Mouse (Mus musculus): ENCODE data around the gene Galk2. TPM values are rescaled to one million over a fixed set of nuclear protein-coding genes. Genes with fewer than 3 reads are reported as not detected.

Gene Galk2
- polyA plus RNA-seq, 1 experiment from 2014 or later, result 31.4 TPM

DNA sequence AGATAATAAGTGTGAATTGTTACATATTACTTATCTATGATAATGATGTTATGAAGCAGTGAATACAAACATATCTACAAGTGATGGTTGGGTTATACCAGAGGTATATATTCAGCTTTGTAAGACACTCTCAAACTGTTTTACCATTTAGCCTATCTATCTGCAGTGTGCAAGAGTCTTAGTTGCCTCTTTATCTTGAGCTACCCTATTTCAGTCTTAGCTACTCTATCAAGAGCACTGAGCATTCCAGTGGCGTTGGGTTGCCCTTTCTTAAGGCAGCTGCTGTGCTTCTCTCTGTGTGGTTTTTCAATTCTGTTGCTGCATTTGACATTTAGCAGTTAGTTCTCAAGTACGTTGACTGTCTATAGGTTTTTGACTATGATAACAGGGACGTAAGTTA lies 4.9 kb downstream of the Galk2 start:
- no peak overlapping the region for H3K27ac ChIP-seq
- ATAC-seq (replicated peaks), result no peak
- no peaks in the 10 kb centered on the region for H3K9me3 ChIP-seq
- no peak overlapping the region for H3K9ac ChIP-seq
- no peaks in the 10 kb centered on the region for H3K36me3 ChIP-seq (replicated peaks)
- 88% methylated on average over 3 of the region's 3 CpGs for WGBS
- H3K27me3 ChIP-seq (replicated peaks), result no peaks in the 10 kb centered on the region
- H3K4me2 ChIP-seq, result no peak overlapping the region
- peaks cover 17% of the 10 kb centered on the region for H3K4me1 ChIP-seq
- H3K4me3 ChIP-seq, result no peak overlapping the region

DNA sequence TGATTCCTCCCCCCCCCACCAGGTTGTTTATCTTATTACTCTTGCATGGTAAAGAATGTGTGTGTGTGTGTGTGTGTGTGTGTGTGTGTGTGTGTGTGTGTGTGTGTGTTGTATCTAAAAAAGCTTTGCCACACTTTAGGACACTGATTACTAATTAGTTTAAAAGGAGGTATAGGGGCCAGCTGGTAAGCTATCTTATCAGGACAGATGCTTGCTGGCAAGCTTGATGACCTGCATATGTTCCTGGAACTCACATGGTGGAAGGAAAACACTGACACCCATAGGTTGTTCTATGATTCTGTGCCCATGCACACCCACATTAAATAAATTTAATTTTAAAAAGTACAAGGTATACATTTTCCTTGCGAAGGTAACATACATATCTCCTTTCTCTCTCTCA lies 5.6 kb downstream of the Galk2 start:
- Histone ChIP-seq H3K27ac (no peak overlapping the region), H3K36me3 (replicated peaks) (0 out of 2 replicates have a peak, but pooled peaks cover 3% of the 10 kb centered on the region), H3K9me3 (no peaks in the 10 kb centered on the region), H3K9ac (no peak overlapping the region), H3K4me1 (peaks cover 15% of the 10 kb centered on the region), H3K27me3 (replicated peaks) (no peaks in the 10 kb centered on the region), H3K4me3 (no peak overlapping the region), H3K4me2 (no peak overlapping the region)
- WGBS, result 89% methylated on average over 1 of the region's 1 CpGs
- no peak for ATAC-seq (replicated peaks)

DNA sequence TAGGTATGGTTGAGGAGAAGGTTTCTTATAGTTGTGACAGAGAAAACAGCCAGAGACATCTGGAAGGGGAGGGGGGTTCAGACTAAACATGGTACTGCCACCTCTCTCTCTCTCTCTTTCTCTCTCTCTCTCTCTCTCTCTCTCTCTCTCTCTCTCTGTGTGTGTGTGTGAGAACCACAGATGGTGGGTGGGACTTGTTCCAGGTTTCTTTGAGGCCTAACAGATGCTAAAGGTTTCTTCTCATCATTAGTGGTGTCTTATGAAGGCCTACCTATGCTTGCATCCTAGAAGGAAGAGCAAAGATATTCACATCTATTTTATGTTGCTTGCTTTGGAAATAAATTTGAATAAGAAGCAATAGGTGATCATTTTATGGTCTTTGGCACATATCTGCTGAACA lies 6.7 kb downstream of the Galk2 start:
- Histone ChIP-seq H3K9me3 (no peaks in the 10 kb centered on the region), H3K4me1 (peaks cover 12% of the 10 kb centered on the region), H3K4me3 (peak overlapping the region; percentile 54), H3K27ac (peak overlapping the region; percentile 62; the same call in 1 of the 2 replicates), H3K27me3 (replicated peaks) (no peaks in the 10 kb centered on the region), H3K9ac (no peak overlapping the region), H3K36me3 (replicated peaks) (0 out of 2 replicates have a peak, but pooled peaks cover 3% of the 10 kb centered on the region), H3K4me2 (peak overlapping the region; percentile 66)
- no peak for ATAC-seq (replicated peaks)

DNA sequence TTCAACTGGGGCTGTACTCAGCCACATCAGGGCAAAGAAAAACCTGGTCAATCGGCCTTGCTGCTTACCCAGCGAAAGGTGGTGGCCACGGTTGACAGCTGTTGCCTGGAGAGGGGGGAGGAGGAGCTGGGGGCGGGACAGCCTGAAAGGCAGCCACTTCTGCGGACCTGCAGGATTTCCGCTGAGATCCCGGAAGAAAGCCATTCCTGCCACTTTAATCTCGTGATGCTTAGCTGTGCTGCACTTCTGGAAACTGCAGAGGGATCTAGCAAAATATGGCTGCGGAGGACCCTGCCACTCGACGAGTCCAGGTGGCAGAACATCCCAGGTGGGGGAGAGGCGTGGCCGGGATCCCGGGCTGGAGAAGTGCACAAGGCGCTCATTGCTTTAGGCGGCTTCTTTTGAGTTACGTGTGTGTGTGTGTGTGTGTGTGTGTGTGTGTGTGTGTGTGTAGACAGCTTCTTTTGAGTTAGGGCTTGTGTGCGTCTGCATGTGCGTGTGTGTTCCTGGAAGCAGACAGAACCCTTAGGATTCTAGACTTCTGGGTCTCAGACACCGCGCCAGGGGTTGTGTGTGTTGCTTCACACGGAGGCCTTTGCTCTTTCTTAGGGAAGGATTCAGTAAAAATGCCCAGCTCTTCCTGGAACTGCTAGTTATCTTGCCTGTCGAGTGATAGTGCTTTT lies 7.3 kb downstream of the Galk2 start:
- peak; percentile 92 for ATAC-seq (replicated peaks)
- no peaks in the 10 kb centered on the region for H3K27me3 ChIP-seq (replicated peaks)
- 6% methylated on average over 23 of the region's 23 CpGs for WGBS
- peak overlapping the region; percentile 54 for H3K4me3 ChIP-seq
- peak overlapping the region; percentile 66 for H3K4me2 ChIP-seq
- H3K36me3 ChIP-seq (replicated peaks), result 0 out of 2 replicates have a peak, but pooled peaks cover 3% of the 10 kb centered on the region
- no peaks in the 10 kb centered on the region for H3K9me3 ChIP-seq
- H3K27ac ChIP-seq, result peak overlapping the region; percentile 62
- H3K4me1 ChIP-seq, result peaks cover 12% of the 10 kb centered on the region
- H3K9ac ChIP-seq, result peak overlapping the region; percentile 50

DNA sequence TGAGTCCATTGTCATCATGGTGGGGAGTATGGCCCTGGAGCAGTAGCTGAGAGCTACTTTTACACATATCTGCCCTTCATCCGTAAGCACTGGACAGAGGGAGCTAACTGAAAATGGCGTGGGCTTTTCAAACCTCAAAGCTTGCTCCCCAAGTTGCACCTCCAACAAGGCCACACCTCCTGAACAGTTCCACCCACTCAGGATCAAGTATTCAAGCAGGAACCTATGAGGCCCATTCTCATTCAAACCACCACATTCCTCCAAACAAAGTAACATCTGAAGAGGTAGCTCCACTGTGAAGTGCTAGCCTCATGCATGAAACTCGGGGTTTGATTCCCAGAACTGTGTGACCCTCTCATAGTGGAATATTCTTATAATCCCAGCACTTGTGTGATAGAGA lies 9.4 kb downstream of the Galk2 start:
- Histone ChIP-seq H3K4me3 (no peak overlapping the region), H3K27me3 (replicated peaks) (no peaks in the 10 kb centered on the region), H3K9me3 (no peaks in the 10 kb centered on the region), H3K27ac (no peak overlapping the region), H3K9ac (no peak overlapping the region), H3K4me2 (no peak overlapping the region), H3K4me1 (peaks cover 12% of the 10 kb centered on the region), H3K36me3 (replicated peaks) (0 out of 2 replicates have a peak, but pooled peaks cover 3% of the 10 kb centered on the region)
- 80% methylated on average over 3 of the region's 3 CpGs for WGBS
- no peak for ATAC-seq (replicated peaks)

DNA sequence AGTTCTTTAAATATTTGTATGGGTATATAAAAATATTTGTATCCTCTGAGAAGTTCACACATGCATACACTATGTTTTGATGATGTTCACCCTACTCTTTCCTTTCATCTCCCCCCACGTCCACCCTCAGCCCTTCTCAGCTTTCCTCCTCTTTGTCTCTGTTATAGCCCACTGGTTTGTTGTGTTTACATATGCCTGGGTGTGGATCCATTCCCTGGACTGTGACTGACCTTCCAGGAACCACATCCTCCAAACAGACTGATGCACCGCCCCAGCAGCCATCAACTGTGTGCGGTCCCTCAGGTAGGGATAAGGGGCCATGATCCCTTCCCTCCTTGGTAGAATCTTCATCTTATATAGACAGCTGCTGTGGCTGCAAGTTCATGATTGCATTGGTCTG lies 11.2 kb downstream of the Galk2 start:
- H3K27me3 ChIP-seq (replicated peaks), result no peaks in the 10 kb centered on the region
- 84% methylated on average over 3 of the region's 3 CpGs for WGBS
- H3K9me3 ChIP-seq, result no peaks in the 10 kb centered on the region
- peaks cover 12% of the 10 kb centered on the region for H3K4me1 ChIP-seq
- no peak for ATAC-seq (replicated peaks)
- H3K4me3 ChIP-seq, result no peak overlapping the region
- no peak overlapping the region for H3K27ac ChIP-seq
- 0 out of 2 replicates have a peak, but pooled peaks cover 3% of the 10 kb centered on the region for H3K36me3 ChIP-seq (replicated peaks)
- H3K9ac ChIP-seq, result no peak overlapping the region
- H3K4me2 ChIP-seq, result no peak overlapping the region

DNA sequence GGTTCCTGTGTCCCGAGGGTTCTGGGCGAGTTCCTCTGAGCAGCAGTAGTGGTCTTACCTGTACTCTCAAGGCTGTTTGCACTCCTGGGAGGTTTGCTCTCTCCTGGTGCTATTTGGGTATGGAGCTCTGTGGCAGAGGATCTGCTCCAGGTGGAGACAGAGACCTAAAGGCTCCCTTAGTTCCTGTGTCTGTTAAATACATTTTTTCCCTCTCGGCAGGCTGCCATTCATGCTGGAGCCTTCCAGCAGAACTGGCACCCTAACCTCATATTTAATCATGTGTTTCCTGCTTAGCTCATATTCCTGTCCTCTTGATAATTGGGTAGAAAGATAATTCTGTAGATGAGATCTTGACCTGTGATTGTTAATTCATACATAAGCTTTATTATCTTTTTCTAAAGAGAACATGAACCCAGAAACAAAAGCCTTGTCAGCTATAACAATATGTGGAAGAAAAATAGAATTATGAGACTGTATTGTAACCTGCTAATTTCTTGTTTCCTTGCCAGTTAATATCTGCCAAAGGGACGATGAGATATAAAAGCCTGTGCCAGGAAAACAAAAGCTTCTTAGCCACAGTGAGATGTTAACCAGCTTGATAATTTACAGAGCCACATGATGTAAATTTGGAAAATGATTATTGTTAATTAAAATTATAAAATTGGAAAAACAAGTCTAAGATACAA lies 27.1 kb downstream of the Galk2 start:
- Histone ChIP-seq H3K4me2 (no peak overlapping the region), H3K9me3 (no peaks in the 10 kb centered on the region), H3K36me3 (replicated peaks) (no peaks in the 10 kb centered on the region), H3K27me3 (replicated peaks) (no peaks in the 10 kb centered on the region), H3K4me1 (no peaks in the 10 kb centered on the region), H3K27ac (no peak overlapping the region), H3K9ac (no peak overlapping the region), H3K4me3 (no peak overlapping the region)
- WGBS, result 77% methylated on average over 4 of the region's 4 CpGs
- ATAC-seq (replicated peaks), result no peak

DNA sequence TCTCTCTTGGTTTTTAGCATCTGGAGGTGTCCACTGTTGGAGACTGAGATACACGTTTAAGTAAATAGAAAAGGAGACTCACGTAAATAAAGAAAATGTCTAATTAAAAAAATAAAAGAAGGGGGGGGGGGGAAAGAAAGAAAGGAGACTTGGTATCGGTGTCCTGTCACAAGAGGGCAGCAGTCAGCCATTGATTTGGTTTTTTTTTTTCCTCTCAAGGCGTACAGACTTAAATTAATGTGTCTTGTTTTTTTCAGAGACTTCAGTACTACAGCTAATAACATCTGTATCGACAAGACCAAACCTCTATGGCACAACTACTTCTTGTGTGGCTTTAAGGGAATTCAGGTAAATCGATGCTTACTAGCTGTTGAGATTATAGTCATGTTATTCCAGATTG lies 34.2 kb downstream of the Galk2 start:
- ATAC-seq (replicated peaks), result no peak
- no peaks in the 10 kb centered on the region for H3K4me1 ChIP-seq
- H3K9ac ChIP-seq, result no peak overlapping the region
- H3K27ac ChIP-seq, result no peak overlapping the region
- no peak overlapping the region for H3K4me2 ChIP-seq
- H3K9me3 ChIP-seq, result no peaks in the 10 kb centered on the region
- H3K27me3 ChIP-seq (replicated peaks), result no peaks in the 10 kb centered on the region
- no peaks in the 10 kb centered on the region; the same call in 1 of the 2 replicates for H3K36me3 ChIP-seq (replicated peaks)
- no peak overlapping the region for H3K4me3 ChIP-seq
- WGBS, result 36% methylated on average over 6 of the region's 6 CpGs

DNA sequence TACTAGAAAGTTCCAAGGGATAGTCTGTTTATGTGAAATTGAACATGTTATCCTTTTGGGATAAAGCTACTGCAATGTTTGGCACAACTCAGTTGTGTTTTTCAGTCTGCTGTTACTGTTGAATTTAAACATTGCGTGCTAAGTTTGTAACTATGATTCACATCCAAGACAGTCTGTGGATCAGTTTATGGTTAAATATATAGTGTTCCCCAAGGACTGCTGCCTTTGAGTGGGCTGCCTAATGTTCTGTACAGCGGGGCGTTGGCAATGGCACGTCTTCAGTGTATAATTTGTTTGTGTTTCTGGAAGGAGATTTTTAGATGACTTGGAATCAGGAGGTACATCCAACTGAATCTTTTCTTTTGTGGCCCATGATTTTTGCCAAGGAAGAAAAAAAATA lies 36.2 kb downstream of the Galk2 start:
- no peak overlapping the region for H3K9ac ChIP-seq
- H3K27me3 ChIP-seq (replicated peaks), result no peaks in the 10 kb centered on the region
- H3K27ac ChIP-seq, result no peak overlapping the region
- H3K4me1 ChIP-seq, result no peaks in the 10 kb centered on the region
- ATAC-seq (replicated peaks), result no peak
- no peak overlapping the region for H3K4me2 ChIP-seq
- WGBS, result 92% methylated on average over 4 of the region's 4 CpGs
- H3K36me3 ChIP-seq (replicated peaks), result no peaks in the 10 kb centered on the region; the same call in 1 of the 2 replicates
- no peak overlapping the region for H3K4me3 ChIP-seq
- no peaks in the 10 kb centered on the region for H3K9me3 ChIP-seq

DNA sequence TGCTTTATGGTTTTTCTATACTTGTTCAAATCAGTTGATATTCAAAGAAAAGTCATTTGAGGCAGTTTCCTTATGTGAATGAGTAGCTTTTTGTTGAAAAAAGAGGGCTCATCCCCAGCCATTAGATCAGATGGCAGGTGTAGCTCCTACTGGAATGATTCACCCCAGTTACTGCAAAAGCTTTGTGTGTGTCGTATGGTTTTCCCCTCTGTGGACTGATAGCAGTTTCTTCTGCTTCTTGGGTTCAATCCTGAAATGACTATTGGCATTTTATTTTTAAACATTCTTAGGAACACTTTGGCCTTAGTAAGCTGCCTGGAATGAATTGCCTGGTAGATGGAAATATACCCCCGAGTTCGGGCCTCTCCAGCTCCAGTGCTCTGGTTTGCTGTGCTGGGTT lies 37.4 kb downstream of the Galk2 start:
- no peak for ATAC-seq (replicated peaks)
- Histone ChIP-seq H3K4me2 (no peak overlapping the region), H3K27me3 (replicated peaks) (no peaks in the 10 kb centered on the region), H3K4me3 (no peak overlapping the region), H3K9me3 (no peaks in the 10 kb centered on the region), H3K27ac (no peak overlapping the region), H3K36me3 (replicated peaks) (no peaks in the 10 kb centered on the region; the same call in 1 of the 2 replicates), H3K4me1 (no peaks in the 10 kb centered on the region), H3K9ac (no peak overlapping the region)
- 94% methylated on average over 3 of the region's 3 CpGs for WGBS

DNA sequence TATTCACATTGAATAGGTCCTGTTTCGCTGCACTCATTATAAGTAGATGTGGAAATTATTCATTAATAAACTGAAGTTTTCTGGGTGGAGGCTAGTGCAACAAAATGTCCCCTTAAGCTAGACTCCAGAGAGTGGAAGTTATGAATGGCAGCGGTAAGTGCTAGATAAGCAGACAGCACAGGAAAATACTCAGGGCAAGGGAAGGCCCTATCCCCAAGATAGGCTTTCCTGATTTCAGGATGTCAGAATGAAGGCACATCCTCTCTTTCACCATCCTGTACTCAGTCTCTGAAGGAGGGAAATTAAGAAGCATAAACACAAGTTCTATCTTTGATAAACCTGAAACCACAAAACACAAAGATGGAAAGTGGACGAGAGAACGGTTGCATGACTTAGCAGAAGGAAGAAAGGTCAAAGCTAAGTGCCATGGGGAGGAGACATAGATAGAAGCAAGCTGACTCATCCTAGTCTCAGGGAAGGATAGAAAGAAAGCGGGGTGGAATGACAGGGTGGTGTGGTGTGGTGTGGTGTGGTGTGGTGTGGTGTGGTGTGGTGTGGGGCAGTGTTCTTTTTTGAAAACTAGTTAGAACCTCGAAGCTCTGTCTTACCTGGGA lies 42.0 kb downstream of the Galk2 start:
- Histone ChIP-seq H3K9me3 (no peaks in the 10 kb centered on the region), H3K4me1 (no peaks in the 10 kb centered on the region), H3K27me3 (replicated peaks) (no peaks in the 10 kb centered on the region), H3K9ac (no peak overlapping the region), H3K4me2 (no peak overlapping the region), H3K27ac (no peak overlapping the region), H3K36me3 (replicated peaks) (no peaks in the 10 kb centered on the region; the same call in 1 of the 2 replicates), H3K4me3 (no peak overlapping the region)
- ATAC-seq (replicated peaks), result no peak
- 89% methylated on average over 6 of the region's 6 CpGs for WGBS

DNA sequence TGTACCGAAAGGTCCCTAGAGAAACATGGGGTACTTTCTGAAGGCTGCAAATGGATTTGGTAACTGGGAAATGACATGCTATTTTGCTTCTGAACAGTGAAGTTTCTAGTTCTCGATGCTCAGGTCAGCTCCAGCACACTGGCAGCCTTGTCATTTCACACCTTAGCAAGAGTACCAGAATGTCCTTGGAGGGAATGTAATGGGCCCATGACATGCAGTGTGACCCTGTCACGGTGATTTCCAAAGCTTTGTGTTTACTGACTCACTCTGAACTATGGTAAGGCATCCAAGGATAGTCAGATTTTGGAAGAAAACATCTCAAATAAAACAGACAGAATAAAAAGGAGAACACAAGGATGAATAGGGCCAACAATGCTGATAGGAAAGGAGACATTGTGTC lies 42.5 kb downstream of the Galk2 start:
- no peak overlapping the region for H3K4me3 ChIP-seq
- no peaks in the 10 kb centered on the region for H3K4me1 ChIP-seq
- no peak for ATAC-seq (replicated peaks)
- 94% methylated on average over 3 of the region's 3 CpGs for WGBS
- no peaks in the 10 kb centered on the region for H3K9me3 ChIP-seq
- H3K9ac ChIP-seq, result no peak overlapping the region
- H3K36me3 ChIP-seq (replicated peaks), result no peaks in the 10 kb centered on the region; the same call in 1 of the 2 replicates
- no peak overlapping the region for H3K4me2 ChIP-seq
- H3K27ac ChIP-seq, result no peak overlapping the region
- H3K27me3 ChIP-seq (replicated peaks), result no peaks in the 10 kb centered on the region

Data from midbrain, embryonic 15.5 days (tissue).